Mouse (Mus musculus): Measurements from ENCODE around the gene Ccser1.

DNA sequence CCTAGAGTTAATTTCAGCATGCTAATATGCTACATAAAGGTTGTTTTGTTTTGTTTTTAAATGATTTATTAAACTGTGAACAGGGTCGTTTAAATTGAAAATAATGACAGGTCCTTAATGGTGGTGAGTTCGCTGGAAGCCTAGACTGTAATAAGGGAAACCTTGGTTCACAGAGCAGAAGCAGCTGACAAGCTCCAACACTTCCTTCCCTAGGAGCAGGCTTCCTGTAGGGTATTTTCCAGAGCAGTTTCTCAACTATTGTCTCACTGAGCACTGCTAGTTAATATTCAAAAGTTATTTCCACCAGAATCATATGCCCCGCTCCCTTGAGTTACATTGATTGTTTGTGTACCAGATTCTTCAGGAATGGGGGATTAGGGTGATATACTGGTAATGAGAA lies 93.3 kb downstream of the Ccser1 start:
- TF ChIP-seq GATA1 (IDR thresholded peaks at IDR 0.05; ENCODE audit: low read length) = no peak
- TF ChIP-seq TAL1 (IDR thresholded peaks at IDR 0.05; ENCODE audit: low read length) = no peak
